Mouse (Mus musculus): ENCODE data around the gene Bcat1. TPM values are rescaled to one million over a fixed set of nuclear protein-coding genes. Genes with fewer than 3 reads are reported as not detected.
A peak's percentile ranks its signal among the peaks of the same experiment; 100 is the strongest.

The Bcat1 gene
- total RNA-seq, 1 experiment from 2014 or later = 15.8 TPM

GRCm38 (mm10) chr6:145055277-145055858, 20.6 kb downstream of the Bcat1 start:
- DNase-seq = no peak

GRCm38 (mm10) chr6:145052669-145053068, 23.3 kb downstream of the Bcat1 start:
- DNase-seq = no peak

- DNase-seq = no peak
These were observed 25.1 kb downstream of the Bcat1 start for GRCm38 (mm10) chr6:145050899-145051298.

- peak; percentile 25 for DNase-seq
These were observed 27.6 kb downstream of the Bcat1 start for GRCm38 (mm10) chr6:145048131-145048997.

GRCm38 (mm10) chr6:145047445-145047857, 28.5 kb downstream of the Bcat1 start:
- DNase-seq = no peak

- no peak for DNase-seq
These were observed 29.6 kb downstream of the Bcat1 start for GRCm38 (mm10) chr6:145046266-145046890.

- DNase-seq = no peak
These were observed 30.9 kb downstream of the Bcat1 start for GRCm38 (mm10) chr6:145044916-145045574.

GRCm38 (mm10) chr6:145040732-145041131, 35.3 kb downstream of the Bcat1 start:
- no peak for DNase-seq

- DNase-seq = no peak
These were observed 38.4 kb downstream of the Bcat1 start for GRCm38 (mm10) chr6:145037626-145038025.

GRCm38 (mm10) chr6:145035412-145035811, 40.6 kb downstream of the Bcat1 start:
- peak; percentile 58 for DNase-seq

- no peak for DNase-seq
These were observed 45.4 kb downstream of the Bcat1 start for GRCm38 (mm10) chr6:145030587-145030986.

GRCm38 (mm10) chr6:145023990-145024389, 52.0 kb downstream of the Bcat1 start:
- DNase-seq = no peak

- peak; percentile 52 for DNase-seq
These were observed 52.8 kb downstream of the Bcat1 start for GRCm38 (mm10) chr6:145022966-145023725.

- DNase-seq = no peak
These were observed 53.6 kb downstream of the Bcat1 start for GRCm38 (mm10) chr6:145022349-145022748.

GRCm38 (mm10) chr6:145020553-145020952, 55.4 kb downstream of the Bcat1 start:
- DNase-seq = no peak

- peak; percentile 5 for DNase-seq
These were observed 57.7 kb downstream of the Bcat1 start for GRCm38 (mm10) chr6:145018295-145018694.

- no peak for DNase-seq
These were observed 58.5 kb downstream of the Bcat1 start for GRCm38 (mm10) chr6:145017508-145017907.

- no peak for DNase-seq
These were observed 59.3 kb downstream of the Bcat1 start for GRCm38 (mm10) chr6:145016639-145017038.

GRCm38 (mm10) chr6:145014944-145015343, 61.0 kb downstream of the Bcat1 start:
- no peak for DNase-seq

GRCm38 (mm10) chr6:145012699-145013098, 63.3 kb downstream of the Bcat1 start:
- no peak for DNase-seq

GRCm38 (mm10) chr6:145011141-145011540, 64.8 kb downstream of the Bcat1 start:
- no peak for DNase-seq

All from adrenal gland, postnatal 25 days (tissue).